ENCODE assay signal across 8 mouse cellular contexts in the genomic region with DNA sequence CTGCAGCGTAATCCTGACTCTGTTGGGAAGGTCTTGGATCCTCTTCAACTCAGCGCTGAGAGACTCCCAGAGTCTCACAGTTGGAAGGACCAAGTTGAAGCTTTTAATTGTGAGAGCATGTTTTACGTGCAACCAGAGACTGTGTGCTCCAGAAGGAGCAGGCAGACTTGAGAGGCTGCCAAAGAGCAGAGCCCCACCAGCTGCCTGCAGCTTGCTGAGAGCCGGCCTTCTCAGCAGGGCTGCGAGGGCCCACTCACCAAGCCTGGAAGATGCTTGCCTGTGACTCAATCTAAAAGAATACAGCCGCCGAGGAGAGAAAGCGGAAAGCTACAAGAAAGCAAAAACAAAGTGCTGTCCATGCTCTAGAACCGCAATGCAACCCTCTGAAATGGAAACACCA. TPM values are rescaled to one million over a fixed set of nuclear protein-coding genes. Genes with fewer than 3 reads are reported as not detected.
A peak's percentile ranks its signal among the peaks of the same experiment; 100 is the strongest.
DNase-seq lines count a peak whose midpoint lies in the region; ATAC-seq and TF ChIP-seq lines count a peak whose summit lies in the region.

No protein-coding gene starts in this region.

- WGBS in forebrain, embryonic 13.5 days, result 70% methylated on average over 9 of the region's 9 CpGs
- WGBS in forebrain, embryonic 12.5 days, result 67% methylated on average over 9 of the region's 9 CpGs
- 51% methylated on average over 9 of the region's 9 CpGs for WGBS in forebrain, embryonic 16.5 days
- 8% methylated on average over 9 of the region's 9 CpGs for WGBS in heart, postnatal 0 days
- WGBS in lung, embryonic 14.5 days, result 26% methylated on average over 9 of the region's 9 CpGs

- no peak overlapping the region for H3K4me3 ChIP-seq in forebrain, embryonic 13.5 days
- H3K4me3 ChIP-seq in forebrain, embryonic 12.5 days (replicated peaks), result no peak overlapping the region
- H3K4me3 ChIP-seq in forebrain, embryonic 16.5 days (replicated peaks; ENCODE audit: low read length), result no peak overlapping the region
- H3K4me3 ChIP-seq in heart, postnatal 0 days (ENCODE audit: low read depth, low read length), result no peak overlapping the region
- no peak overlapping the region for H3K4me3 ChIP-seq in lung, embryonic 14.5 days (ENCODE audit: low read depth, low read length)

- no peak for TF ChIP-seq EP300 in heart, postnatal 0 days (IDR thresholded peaks at IDR 0.05; ENCODE audit: low read depth)

- H3K36me3 ChIP-seq in forebrain, embryonic 13.5 days (ENCODE audit: poor library complexity, severe bottlenecking), result no peaks in the 10 kb centered on the region
- no peaks in the 10 kb centered on the region for H3K36me3 ChIP-seq in forebrain, embryonic 12.5 days (replicated peaks)
- no peaks in the 10 kb centered on the region for H3K36me3 ChIP-seq in forebrain, embryonic 16.5 days (ENCODE audit: control insufficient read depth, insufficient read depth)
- H3K36me3 ChIP-seq in heart, postnatal 0 days (replicated peaks; ENCODE audit: control insufficient read depth, insufficient read depth, low read length), result no peaks in the 10 kb centered on the region
- H3K36me3 ChIP-seq in lung, embryonic 14.5 days (ENCODE audit: insufficient read depth), result no peaks in the 10 kb centered on the region

- TF ChIP-seq CTCF in heart, postnatal 0 days (IDR thresholded peaks at IDR 0.05; ENCODE audit: low read depth), result no peak
- no peak for TF ChIP-seq CTCF in lung, embryonic 14.5 days (IDR thresholded peaks at IDR 0.05; ENCODE audit: low read depth)

- H3K27me3 ChIP-seq in forebrain, embryonic 13.5 days, result no peaks in the 10 kb centered on the region
- H3K27me3 ChIP-seq in forebrain, embryonic 12.5 days, result no peaks in the 10 kb centered on the region
- no peaks in the 10 kb centered on the region for H3K27me3 ChIP-seq in forebrain, embryonic 16.5 days (replicated peaks; ENCODE audit: control insufficient read depth, insufficient read depth, low read length)
- no peaks in the 10 kb centered on the region for H3K27me3 ChIP-seq in heart, postnatal 0 days (ENCODE audit: control insufficient read depth, insufficient read depth, low read length)
- H3K27me3 ChIP-seq in lung, embryonic 14.5 days (ENCODE audit: insufficient read depth, low read length), result no peaks in the 10 kb centered on the region

- no peak overlapping the region for H3K27ac ChIP-seq in forebrain, embryonic 13.5 days
- no peak overlapping the region for H3K27ac ChIP-seq in forebrain, embryonic 12.5 days
- H3K27ac ChIP-seq in forebrain, embryonic 16.5 days (ENCODE audit: low read length), result no peak overlapping the region
- H3K27ac ChIP-seq in heart, postnatal 0 days (ENCODE audit: low read depth), result peak overlapping the region; percentile 78
- H3K27ac ChIP-seq in lung, embryonic 14.5 days (ENCODE audit: low read depth), result peak overlapping the region; percentile 92

- no peak overlapping the region for H3K9ac ChIP-seq in forebrain, embryonic 13.5 days
- no peak overlapping the region for H3K9ac ChIP-seq in forebrain, embryonic 12.5 days
- no peak overlapping the region for H3K9ac ChIP-seq in forebrain, embryonic 16.5 days (replicated peaks; ENCODE audit: low read depth, low read length)
- no peak overlapping the region for H3K9ac ChIP-seq in heart, postnatal 0 days (replicated peaks; ENCODE audit: low read depth, low read length)
- H3K9ac ChIP-seq in lung, embryonic 14.5 days, result no peak overlapping the region

- H3K4me1 ChIP-seq in forebrain, embryonic 13.5 days, result no peaks in the 10 kb centered on the region
- no peaks in the 10 kb centered on the region for H3K4me1 ChIP-seq in forebrain, embryonic 12.5 days
- H3K4me1 ChIP-seq in forebrain, embryonic 16.5 days (replicated peaks; ENCODE audit: control insufficient read depth, insufficient read depth, low read length), result peaks cover 8% of the 10 kb centered on the region; the same call in 1 of the 2 replicates
- peaks cover 15% of the 10 kb centered on the region for H3K4me1 ChIP-seq in heart, postnatal 0 days (ENCODE audit: control insufficient read depth, insufficient read depth)
- H3K4me1 ChIP-seq in lung, embryonic 14.5 days (ENCODE audit: insufficient read depth), result peaks cover 21% of the 10 kb centered on the region

- peak; percentile 64 for DNase-seq in heart, postnatal 0 days (ENCODE audit: low spot score)
- peak; percentile 63 for DNase-seq in layer of hippocampus, adult 11-12 months (ENCODE audit: low spot score)
- DNase-seq in lung, embryonic 14.5 days, result peak; percentile 97
- peak; percentile 52 for DNase-seq in right cerebral cortex, postnatal 4 days
- DNase-seq in embryo, embryonic 9.5 days (ENCODE audit: extremely low spot score), result no peak

- ATAC-seq in forebrain, embryonic 13.5 days, result peak; percentile 80
- ATAC-seq in forebrain, embryonic 12.5 days (ENCODE audit: low FRiP score), result no peak
- peak; percentile 86 for ATAC-seq in forebrain, embryonic 16.5 days
- ATAC-seq in heart, postnatal 0 days (ENCODE audit: insufficient read depth, low read depth), result peak; percentile 91
- peak; percentile 99 for ATAC-seq in lung, embryonic 14.5 days (ENCODE audit: insufficient read depth)

- no peaks in the 10 kb centered on the region for H3K9me3 ChIP-seq in forebrain, embryonic 13.5 days (replicated peaks)
- H3K9me3 ChIP-seq in forebrain, embryonic 12.5 days, result no peaks in the 10 kb centered on the region
- no peaks in the 10 kb centered on the region for H3K9me3 ChIP-seq in forebrain, embryonic 16.5 days (ENCODE audit: control insufficient read depth, low read length)
- no peaks in the 10 kb centered on the region for H3K9me3 ChIP-seq in heart, postnatal 0 days (replicated peaks; ENCODE audit: control insufficient read depth, low read length)
- H3K9me3 ChIP-seq in lung, embryonic 14.5 days (ENCODE audit: low read depth, low read length), result no peaks in the 10 kb centered on the region

- H3K4me2 ChIP-seq in forebrain, embryonic 13.5 days, result no peak overlapping the region
- H3K4me2 ChIP-seq in forebrain, embryonic 12.5 days, result no peak overlapping the region
- H3K4me2 ChIP-seq in forebrain, embryonic 16.5 days (ENCODE audit: low read length), result no peak overlapping the region
- peak overlapping the region; percentile 27 for H3K4me2 ChIP-seq in heart, postnatal 0 days (ENCODE audit: low read depth, low read length)
- H3K4me2 ChIP-seq in lung, embryonic 14.5 days, result peak overlapping the region; percentile 8; the same call in 1 of the 2 replicates

RNA-seq across cellular contexts. Expression of gene Lama4, which starts 57.0 kb away (rescaled TPM):
- 11.2 and 13.3 TPM in 2 replicates for polyA plus RNA-seq in forebrain, embryonic 13.5 days (2015; fragmentation: Nextera tagmentation; extraction: Ambion mirVana)
- polyA plus RNA-seq in forebrain, embryonic 12.5 days (2016; fragmentation: Nextera tagmentation; extraction: Ambion mirVana), result 16.4 and 20.4 TPM in 2 replicates
- 17.5 and 19.9 TPM in 2 replicates for polyA plus RNA-seq in forebrain, embryonic 16.5 days (2015; fragmentation: Nextera tagmentation; extraction: Ambion mirVana)
- total RNA-seq in heart, postnatal 0 days (2014; rRNA removed; ENCODE audit: low replicate concordance), result 120 and 124 TPM in 2 replicates
- 68.7 and 72.2 TPM in 2 replicates for polyA plus RNA-seq in heart, postnatal 0 days (2015; fragmentation: Nextera tagmentation; extraction: Ambion mirVana)
- polyA plus RNA-seq in lung, embryonic 14.5 days (2014; fragmentation: Nextera tagmentation; extraction: Ambion mirVana), result 111 and 114 TPM in 2 replicates

Comparison
In these comparisons a context has a peak if more than half of its experiments do, and no peak if none do; other contexts are left out.
1. H3K27ac ChIP-seq: peak in heart, postnatal 0 days (single experiment) and lung, embryonic 14.5 days (single experiment); none in forebrain, embryonic 13.5 days (single experiment), forebrain, embryonic 12.5 days (single experiment) and forebrain, embryonic 16.5 days (single experiment).
2. H3K4me2 ChIP-seq: peak in heart, postnatal 0 days (single experiment) and lung, embryonic 14.5 days (single experiment); none in forebrain, embryonic 13.5 days (single experiment), forebrain, embryonic 12.5 days (single experiment) and forebrain, embryonic 16.5 days (single experiment).